Mouse (Mus musculus) common myeloid progenitor, adult 5-6 weeks (primary cell): ENCODE results near the gene Fbxo4. TPM values are rescaled to one million over a fixed set of nuclear protein-coding genes. Genes with fewer than 3 reads are reported as not detected.

Experiments
- ATAC-seq: replicated peaks from 2 replicates; pipeline ENCODE4 v1.8.0; 2016; ENCODE audit warnings: low read depth, mild to moderate bottlenecking, moderate TSS enrichment, inconsistent platforms; ENCODE audit not compliant: poor library complexity, severe bottlenecking
- total RNA-seq: library from RNA; stranded (forward); fragments of 200-1000, 187-1606 nt; gene quantifications from 2 replicates; pipeline ENCODE4 v1.2.3, GENCODE M21; 2017

The Fbxo4 gene
- 9.8 and 19.3 TPM in 2 replicates for total RNA-seq

DNA sequence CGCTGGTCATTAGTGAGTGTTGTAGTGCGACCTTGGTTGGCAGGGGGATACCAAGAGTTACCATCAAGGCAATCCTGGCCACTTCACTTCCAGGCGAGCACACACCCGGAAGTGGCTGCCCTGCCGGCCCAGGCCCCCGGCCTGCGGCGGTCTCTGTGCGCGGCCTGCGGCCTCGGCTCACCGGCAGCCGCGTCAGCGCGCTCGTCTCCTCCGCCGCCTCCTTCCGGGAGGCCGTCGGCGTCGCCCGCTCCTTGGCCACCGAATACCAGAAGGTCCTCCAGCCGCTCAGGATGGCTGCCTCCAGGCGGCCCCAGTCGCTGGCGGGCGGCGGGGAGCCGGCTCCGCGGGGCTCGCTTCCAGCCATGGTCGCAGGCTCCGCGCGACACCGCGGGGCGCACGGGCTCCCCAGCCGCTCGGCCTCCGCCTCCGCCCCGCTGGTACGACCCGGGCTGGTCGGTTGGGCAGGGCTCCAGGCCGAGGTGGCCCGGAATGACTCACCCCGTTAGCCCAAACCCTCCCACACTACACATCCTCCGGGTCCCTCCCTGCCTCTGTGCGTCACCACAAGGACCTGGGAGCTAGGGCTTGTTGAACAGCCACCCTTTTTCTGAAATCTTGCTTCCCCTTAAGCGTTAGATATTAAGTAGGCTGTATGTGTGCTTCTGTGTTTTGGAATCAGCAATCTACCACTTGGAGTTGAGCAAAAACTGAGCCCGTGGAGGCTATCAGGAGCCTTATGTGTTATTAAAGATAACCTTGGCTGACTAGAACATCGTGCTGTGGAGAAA, at the start of gene Fbxo4:
Gene Fbxo4, minus strand, starts transcription at position 513 of the 788 bp plus-strand sequence.
- ATAC-seq: peak; percentile 93

DNA sequence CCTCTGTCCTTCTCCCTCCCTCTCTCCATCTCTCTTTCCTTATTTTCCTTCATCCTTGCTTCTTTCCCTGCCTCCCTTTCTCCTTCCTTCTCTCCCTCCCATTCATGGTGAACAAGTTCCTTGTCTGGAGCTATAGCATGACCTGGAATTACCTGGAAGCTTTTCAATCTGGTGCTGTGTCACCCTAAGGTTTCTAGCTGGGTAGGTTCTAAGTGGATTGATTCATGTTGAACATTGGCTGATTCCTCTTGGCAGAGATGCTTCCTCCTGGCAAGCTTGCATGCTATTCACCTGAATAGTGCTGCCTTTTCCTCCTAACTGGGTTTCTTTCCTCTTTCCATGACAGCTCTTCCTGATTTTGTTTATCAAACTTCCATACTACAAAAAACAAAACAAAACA, 49.6 kb upstream of the Fbxo4 start:
- ATAC-seq: no peak

GRCm38 (mm10) chr15:4028411-4028700, 49.0 kb upstream of the Fbxo4 start:
- no peak for ATAC-seq

- ATAC-seq: peak; percentile 3; the same call in 1 of the 2 replicates
These were observed 48.5 kb upstream of the Fbxo4 start for GRCm38 (mm10) chr15:4027671-4028410.

DNA sequence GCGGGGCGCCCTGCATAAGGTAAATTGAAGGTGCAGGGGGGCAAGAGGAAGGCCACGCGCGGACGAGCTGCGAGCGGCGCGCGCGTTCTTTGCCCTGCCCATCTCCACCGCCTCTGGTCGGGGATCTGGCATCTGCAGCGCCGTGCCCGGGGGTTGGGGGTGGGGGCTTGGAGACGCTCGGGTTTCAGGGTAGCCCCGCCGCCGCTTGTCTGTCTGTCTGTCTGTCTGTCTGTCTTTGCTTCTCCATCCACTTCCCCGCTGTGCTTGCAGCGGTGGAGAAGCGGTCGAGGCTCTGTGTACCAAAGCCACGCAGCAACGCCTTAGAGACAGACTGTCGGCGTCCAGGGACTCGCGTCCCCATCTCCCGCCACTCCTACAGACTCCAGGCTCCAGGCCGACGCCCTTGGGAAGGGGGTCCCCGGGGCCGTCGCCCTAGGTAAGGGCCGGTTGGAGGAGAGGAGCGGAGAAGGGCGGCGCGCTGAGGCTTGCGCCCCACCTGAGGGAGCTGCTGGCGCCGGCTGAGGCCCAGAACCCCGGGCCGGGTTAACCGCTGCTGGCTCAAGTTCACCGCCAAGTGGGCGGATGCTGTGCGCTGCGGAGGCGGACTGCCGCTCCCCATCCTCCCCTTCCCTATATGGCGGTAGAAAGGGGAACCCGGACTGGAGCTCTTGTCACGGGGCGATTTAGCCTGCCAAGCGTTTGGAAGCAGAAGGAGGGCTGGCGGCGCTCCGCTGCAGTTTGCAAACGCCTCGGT, 47.6 kb upstream of the Fbxo4 start:
- ATAC-seq: peak; percentile 84

GRCm38 (mm10) chr15:4026231-4026773, 46.9 kb upstream of the Fbxo4 start, which contains the start of gene Oxct1:
Gene Oxct1, plus strand, starts transcription at chr15:4026383.
- ATAC-seq: peak; percentile 86

- no peak for ATAC-seq
These were observed 46.1 kb upstream of the Fbxo4 start for GRCm38 (mm10) chr15:4025508-4025904.

GRCm38 (mm10) chr15:4024726-4025507, 45.5 kb upstream of the Fbxo4 start:
- no peak for ATAC-seq

DNA sequence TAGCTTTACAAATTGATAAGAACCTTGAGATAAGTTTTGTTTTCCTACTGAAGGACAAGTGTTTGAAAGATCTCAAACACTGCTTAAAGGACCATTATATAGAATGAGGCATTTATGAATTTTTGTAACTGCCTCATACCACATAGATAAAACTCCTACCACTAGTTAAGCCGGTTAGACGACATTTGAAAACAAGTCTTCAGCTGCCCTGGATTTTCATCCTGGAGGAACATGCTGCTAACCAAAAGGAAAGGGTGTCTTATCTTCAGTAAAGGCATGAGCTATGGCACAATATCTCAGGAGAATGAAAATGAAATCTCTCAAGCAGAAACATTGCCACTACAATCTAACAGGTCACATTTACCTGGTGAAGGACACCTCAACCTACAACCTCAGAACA, 44.4 kb upstream of the Fbxo4 start:
- ATAC-seq: no peak

- ATAC-seq: no peak
These were observed 41.3 kb upstream of the Fbxo4 start for GRCm38 (mm10) chr15:4020711-4021110.

DNA sequence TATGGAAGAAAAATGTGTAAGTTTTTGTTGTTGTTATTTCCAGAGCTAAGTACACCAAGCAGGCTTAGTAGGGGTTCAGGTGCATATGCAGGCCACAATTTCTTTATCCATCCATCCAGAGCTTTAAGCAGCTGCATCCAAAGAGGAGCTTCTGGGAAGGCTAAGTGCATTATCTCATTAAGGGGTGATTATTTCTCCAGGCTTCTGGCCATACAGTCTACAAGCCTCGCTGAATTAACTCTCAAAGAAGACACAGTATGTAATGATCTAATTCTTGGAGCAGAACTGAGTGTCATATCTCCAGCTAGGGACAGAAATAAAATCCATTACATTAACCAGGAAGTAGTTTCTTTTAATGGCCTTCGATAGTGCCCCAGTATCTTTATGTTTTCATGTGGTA, 34.5 kb upstream of the Fbxo4 start:
- no peak for ATAC-seq

- no peak for ATAC-seq
These were observed 21.2 kb upstream of the Fbxo4 start for GRCm38 (mm10) chr15:4000536-4000935.

GRCm38 (mm10) chr15:3999144-3999543, 19.8 kb upstream of the Fbxo4 start:
- ATAC-seq: no peak

GRCm38 (mm10) chr15:3996267-3997010, 17.1 kb upstream of the Fbxo4 start:
- ATAC-seq: peak; percentile 9; the same call in 1 of the 2 replicates

GRCm38 (mm10) chr15:3995448-3996266, 16.3 kb upstream of the Fbxo4 start, which contains the start of gene AW549877:
Gene AW549877, minus strand, starts transcription at chr15:3995744.
- peak; percentile 95 for ATAC-seq

DNA sequence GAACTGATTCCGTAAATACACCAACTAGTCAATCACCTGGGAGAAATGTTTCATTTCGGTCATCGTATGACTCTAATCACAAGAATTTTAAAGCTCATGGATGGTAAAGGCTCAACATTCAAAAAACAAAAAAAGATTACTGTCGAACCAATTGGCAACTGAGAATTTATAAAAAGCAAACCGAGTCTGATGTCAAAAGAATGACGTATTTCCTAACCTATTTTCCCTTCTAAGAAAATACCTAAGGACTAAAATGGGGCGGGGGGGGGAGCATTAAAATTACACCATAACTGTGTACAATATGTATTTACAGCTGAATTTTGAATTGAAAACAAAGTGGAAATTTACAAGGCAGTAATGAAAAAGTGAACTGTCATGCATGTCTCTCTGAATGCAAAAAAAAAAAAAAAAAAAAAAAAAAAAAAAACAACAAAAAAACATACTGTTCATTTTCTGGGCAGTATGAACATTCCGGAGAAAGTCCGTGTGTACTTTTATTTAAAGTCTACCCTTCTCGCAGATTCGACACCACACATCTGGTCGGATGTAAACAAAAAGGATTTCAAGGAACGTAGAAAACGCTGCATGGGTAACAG, 15.6 kb upstream of the Fbxo4 start:
- ATAC-seq: no peak

DNA sequence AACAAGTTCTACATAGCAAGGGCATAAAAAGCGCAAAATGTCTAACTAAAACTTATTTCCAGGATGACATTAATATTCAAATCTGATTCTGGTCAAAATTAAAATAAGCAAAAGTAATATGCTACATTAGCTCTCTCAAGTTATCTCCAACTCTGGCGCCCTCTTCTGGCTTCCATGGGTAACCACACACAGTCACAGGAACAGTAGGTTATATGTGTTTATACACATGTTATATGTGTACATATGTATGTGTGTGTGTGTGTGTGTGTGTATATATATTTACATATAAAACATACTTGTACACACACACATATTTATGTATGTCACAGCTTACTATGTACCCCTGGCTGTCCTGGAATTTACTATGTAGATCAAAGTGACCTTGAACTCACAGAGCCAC, 8.6 kb upstream of the Fbxo4 start:
- ATAC-seq: peak; percentile 89

GRCm38 (mm10) chr15:3984876-3985275, 5.5 kb upstream of the Fbxo4 start:
- ATAC-seq: no peak
